Mouse (Mus musculus): Measurements from ENCODE around the gene Rabgap1. TPM values are rescaled to one million over a fixed set of nuclear protein-coding genes. Genes with fewer than 3 reads are reported as not detected.
"Not testable (repeated sequence)": the region's sequence is repeated elsewhere in the genome, so short reads cannot be mapped to it uniquely, and the experiment has no call there.

Gene Rabgap1
- total RNA-seq (2021), result 10 to 100 TPM; 41.5 to 42.3 TPM
- long read RNA-seq, experiment 1, full-length matches to known transcripts, result 11 of 20 reads
- long read RNA-seq, experiment 1, partial matches to known transcripts, result 4 of 20 reads
- long read RNA-seq, experiment 1, other reads (novel, unspliced or antisense), result 5 of 20 reads
- long read RNA-seq, experiment 2, full-length matches to known transcripts, result 8 of 11 reads
- long read RNA-seq, experiment 2, partial matches to known transcripts, result 0 of 11 reads
- long read RNA-seq, experiment 2, other reads (novel, unspliced or antisense), result 3 of 11 reads

DNA sequence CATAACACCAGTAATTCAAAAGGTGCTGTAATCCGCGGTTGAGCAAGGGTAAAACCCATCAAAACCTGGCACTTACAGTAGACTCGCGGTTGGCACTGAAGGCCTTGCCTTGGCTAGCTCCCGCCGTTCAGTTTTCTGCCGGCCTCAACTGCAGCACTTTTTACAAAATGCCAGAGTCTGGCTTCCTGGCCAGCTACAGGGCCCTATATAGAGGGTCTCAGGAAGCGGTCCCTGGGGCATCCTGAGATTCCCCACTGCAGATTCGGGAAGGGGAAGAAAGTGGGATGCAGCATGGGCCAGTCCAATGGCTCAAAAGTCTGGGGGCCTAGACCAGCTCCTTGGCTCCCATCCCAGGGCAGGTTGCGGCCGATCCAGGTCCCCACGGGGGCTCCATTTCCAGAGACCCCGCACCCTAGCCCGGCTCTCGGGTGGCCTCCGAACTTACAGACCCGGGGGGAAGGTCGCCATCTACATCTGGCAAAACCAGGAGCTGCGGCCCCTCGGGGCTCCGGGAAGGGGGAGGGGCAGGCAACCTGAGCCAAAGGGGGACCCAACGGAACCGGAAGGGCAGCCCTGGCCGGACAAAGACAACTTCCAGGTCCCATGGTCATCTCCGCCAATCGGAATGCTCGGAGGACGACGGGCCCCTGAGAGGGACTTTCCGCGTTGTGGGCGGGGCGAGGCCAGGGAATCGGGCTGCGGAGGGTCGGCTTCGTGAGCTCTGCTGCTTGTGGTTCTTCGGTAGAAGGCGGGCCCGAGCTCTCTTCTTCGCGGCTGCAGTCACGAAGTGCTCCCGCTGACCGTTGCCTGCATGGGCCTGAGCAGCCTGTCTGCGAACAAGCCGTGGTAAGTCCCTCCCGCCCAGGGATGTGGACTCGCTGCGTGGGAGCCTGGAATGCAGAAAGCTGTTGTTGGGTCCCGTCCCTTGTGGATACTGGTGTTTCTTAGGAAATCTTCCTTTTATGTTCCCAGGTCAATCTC is at the start of gene Rabgap1, which contains the start of the genes Zbtb26 and Zbtb6:
Gene Rabgap1 (plus strand): TSS at position 669 of the 981 bp plus-strand sequence.
Gene Zbtb26 (minus strand): TSS at position 525 of the 981 bp plus-strand sequence.
Gene Zbtb6 (minus strand): TSS at position 561 of the 981 bp plus-strand sequence.
- DNase-seq, result peak; percentile 98

DNA sequence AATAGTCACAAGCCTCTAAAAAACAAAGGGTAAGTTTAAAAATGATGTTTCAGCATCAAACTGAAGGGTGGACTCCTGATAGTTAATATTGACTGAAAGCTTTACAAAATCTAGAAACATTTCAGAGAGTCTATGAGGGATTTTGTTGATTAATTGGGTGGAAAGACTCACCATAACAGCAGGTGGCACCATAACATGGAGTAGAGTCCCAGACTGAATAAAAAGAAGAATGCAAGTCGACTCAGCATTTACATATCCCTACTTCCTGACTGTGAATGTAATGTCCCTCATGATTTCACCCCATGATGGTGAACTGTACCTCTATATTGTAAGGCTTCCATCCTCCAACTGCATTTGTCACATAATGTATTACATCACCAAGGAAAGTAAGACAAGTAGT is 47.5 kb upstream of the Rabgap1 start:
- DNase-seq, result no peak

DNA sequence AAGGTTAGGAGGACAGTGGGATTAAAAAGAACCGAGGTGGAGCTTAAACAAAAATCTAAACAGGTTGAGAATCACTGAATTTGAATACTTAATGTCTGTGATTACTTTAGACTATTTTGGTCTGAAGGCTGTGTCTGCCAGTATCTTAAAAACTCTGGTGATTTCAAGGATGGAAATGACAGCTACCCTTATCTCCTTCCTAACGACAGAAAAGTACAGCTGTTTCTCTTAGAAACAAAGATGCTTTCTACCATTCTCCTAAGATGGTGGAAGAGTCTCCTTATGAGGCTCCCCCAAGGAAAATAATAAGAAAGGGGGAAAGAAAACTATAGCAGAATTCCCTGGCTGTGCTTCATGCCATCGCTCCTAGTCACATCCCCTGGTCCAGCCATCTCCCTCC is 21.2 kb upstream of the Rabgap1 start:
- DNase-seq, result no peak

DNA sequence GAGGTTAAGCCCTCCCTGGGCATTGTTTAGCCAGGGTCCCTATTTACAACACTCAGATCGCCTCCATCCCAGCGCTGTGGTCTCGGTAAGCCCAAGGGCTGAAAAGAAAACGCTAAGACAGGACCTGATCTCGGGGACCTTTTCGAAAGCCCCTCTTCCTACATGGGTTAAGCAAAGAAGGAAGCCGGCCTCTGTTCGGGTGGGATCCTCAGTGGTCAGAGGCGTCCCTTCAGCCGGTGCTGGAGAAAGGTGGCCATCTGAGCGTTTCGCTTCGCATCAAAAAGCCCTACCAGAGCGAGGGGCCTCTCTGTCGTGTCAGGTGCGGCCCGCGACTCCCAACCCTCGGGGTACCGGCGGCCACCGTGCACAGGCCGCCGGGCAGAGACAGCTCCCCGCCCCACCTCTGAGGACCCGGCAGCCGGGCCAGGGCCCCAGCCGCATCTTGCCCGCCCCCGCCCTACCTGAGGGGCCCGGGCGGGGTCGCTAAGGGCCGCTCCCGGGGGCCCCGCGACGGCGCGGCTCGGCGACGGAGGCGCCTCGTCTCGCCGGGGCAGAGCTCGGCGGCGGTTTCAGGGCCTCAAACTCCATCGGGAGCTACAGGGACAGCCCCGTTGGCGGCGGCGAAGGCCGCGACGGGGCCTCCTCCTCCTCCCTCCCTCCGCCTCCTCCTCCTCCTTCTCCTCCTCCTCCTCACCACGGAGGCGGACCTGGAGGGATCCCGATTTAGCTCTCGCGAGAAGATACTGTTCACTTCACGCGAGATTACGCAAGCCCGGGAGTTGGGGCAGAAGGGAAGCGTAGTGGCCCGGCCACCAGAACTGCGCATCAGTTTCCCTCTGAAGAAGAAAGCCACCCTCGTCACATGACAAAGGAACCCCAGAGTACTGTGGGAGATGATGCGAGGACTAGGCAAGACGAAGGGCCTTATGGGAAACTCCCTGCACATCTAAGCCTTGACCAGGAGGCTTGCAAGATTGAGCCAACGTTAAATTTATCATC is 20.5 kb upstream of the Rabgap1 start, which contains the start of gene Rc3h2:
Gene Rc3h2 (minus strand): TSS at position 598 of the 999 bp plus-strand sequence.
- DNase-seq, result peak; percentile 97 to 98

DNA sequence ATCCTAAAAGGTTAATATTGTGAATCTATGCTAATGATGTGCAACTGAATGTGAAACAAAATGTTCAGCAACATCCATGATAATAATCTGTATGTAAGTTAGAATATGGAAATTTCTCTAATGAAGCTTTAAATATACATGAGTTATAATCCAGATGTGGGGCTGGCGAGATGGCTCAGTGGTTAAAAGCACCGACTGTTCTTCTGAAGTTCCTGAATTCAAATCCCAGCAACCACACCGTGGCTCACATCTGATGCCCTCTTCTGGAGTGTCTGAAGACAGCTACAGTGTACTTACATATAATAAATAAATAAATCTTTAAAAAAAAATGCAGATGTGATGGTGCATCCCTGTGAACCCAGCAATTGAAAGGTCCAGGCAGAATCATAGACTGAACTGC is 19.4 kb upstream of the Rabgap1 start:
- DNase-seq, result peak in 1 of 2 experiments; percentile 7

DNA sequence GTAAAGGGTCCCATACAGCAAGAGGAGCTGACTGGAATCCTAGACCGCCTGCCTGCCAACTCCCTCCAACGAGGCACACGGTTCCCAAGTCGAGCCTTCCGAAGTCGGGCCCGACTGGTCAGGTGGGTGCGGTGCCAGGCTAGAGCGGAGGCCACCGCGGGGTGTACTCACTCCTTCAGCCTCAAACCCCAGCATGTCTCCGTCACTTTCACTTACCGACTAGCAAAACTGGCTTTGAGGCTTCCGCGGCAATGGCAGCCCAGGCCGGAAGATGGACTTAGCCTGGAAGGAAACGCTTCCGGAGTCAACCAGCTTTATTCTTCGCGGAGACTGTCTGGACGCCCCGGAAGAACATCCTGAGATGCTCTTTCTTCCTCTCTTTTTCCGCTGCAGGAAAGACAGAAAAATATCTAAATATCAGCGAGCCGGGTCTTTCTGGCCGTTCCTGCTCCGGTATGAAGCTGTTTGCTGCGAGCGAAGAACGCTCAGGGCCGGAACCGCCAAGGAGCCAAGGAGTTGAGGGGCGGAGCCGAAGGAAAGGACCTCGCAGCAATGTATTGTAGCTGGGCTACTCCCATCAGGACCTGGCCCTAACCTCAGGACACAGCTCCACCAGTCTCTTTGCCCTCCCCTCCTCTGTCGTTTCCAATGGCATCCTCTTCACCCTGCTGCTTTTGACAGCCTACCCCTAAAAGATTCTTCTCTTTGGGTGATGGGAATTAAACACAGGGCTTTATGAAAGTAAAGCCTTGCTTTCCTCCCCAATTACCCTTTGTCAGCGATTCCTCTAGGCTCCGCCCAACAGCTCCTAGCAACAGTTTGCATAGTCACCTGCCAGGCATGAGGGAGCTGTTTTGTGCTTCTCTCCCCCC is 12.2 kb upstream of the Rabgap1 start:
- peak; percentile 88 to 92 for DNase-seq

DNA sequence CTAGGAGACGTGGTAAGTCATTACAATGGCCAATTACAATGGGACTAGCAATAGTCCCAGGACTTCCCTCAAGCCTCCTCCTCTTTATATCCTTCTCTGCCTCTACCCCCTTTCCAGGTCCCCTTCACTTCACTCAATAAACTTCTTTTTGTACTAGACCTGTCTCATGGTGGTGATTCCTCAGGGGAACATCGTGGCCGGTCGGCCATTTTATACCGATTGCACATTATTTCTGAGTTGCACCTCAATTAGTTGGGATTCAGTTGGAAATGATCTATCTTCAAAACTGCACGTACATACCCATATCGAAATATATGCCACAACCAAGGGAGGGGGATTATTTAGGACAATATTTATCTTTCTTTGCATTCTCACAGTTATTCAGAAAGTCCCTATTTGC is 11.5 kb upstream of the Rabgap1 start:
- no peak for DNase-seq

DNA sequence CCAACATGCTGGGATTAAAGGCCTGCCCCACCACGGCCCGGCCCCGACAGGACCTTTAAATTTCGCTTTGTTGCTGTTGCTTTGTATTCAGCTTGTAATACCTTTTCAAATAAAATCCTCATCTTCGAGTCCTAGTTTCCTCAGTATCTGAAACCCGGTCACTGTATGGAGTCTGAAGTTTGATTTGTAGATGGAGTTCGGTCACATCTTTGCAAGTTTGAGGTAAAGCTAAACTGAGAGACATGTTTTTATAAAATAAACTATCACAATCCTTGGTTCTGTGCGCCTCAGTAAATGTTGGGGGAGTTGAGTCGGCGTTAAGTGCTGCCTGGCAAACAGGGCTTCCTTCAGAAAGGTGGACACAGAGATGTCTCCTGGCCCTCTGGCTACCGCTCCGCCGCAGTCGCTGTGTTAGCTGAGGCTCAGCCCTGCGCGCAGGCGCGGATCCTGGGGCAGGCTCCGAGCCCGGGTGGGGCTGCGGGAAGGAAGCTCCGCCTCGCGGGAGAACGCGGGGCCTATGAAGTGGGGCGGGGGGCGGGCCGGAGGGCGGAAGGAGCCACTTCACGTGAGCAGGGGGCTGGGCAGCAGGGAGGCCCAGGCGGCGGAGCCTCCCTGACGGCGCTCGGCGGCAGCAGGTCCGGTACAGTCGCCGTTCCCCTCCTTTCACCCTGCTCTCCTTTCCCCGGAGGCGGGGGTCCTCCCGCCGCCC is 8.7 kb downstream of the Rabgap1 start:
- peak; percentile 92 to 97 for DNase-seq

DNA sequence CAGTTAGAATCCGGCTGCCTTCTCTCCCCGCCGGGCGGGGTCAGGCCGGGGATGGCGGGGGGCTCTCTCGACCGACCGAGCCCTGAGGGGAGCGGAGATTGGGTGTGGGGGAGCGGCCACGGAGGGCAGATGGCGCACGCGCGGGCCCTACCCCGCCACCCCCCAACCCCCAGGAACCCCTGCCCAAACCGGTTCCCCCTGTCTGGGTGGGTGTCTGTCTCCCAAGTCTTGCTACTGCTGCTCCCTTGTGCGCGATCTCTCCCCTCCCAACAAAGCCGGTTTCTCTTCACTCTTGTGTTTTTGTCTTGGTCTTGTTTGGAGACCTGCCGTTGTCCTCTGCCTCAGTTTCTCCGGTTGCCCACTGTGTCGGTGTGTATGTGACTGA is 9.3 kb downstream of the Rabgap1 start:
- DNase-seq, result no peak

DNA sequence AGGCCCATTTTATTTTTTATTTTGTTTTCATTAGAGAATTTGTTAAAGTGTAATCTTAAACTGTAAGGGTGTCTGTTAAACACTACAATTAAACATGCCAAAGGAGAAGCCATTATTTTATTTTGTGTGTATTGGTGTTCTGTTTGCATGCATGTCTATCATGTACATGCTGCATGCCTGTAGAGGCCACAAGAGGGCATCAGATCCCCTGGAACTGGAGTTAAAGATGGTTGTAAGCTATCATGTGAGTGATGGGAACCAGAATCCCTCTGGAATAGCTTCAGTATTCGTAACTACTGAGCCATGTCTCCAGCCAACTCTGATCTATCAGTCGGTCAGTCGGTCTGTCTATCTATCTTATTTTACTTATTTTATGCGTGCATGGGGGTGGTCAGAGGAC is 17.6 kb downstream of the Rabgap1 start:
- DNase-seq, result no peak

DNA sequence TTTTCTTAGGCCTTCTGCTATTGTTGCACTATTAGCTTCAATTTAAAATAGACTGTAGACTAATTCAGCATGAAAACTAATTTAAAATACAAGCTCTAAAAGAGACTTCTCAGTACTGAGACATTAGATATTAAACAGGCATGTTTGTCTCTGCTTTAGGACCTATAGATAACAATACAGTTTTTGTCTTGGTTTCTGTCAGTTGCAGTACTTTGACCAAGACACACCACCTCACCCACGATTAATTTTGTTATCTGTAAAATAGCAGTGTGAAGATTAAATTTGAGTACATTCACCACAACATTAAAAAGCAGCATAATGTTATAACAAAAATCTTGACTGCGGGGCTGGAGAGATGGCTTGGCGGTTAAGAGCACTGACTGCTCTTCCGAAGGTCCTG is 23.2 kb downstream of the Rabgap1 start:
- no peak for DNase-seq

DNA sequence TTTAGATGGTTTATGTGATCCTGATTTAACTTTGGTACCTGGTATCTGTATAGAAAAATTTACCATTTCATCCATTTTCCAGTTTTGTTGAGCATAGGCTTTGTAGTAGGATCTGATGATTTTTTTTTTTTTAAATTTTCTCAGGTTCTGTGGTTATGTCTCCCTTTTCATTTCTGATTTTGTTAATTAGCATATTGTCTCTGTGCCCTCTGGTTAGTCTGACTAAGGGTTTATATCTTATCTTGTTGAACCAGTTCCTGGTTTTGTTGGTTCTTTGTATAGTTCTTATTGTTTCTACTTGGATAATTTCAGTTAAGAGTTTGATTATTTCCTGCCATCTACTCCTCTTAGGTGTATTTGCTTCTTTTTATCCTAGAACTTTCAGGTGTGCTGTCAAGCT is 36.5 kb downstream of the Rabgap1 start:
- no peak for DNase-seq

DNA sequence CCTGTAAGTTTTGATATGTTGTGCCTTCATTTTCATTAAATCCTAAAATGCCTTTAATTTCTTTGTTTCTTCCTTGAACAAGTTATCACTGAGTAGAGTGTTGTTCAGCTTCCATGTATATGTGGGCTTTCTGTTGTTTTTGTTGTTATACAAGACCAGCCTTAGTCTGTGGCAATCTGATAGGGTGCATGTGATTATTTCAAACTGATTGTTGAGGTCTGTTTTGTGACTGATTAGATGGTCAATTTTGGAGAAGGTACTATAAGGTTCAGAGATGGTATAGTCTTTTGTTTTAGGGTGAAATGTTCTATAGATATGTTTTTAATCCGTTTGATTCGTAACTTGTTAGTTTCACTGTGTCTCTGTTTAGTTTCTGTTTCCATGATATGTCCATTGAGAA is 37.0 kb downstream of the Rabgap1 start:
- no peak for DNase-seq

DNA sequence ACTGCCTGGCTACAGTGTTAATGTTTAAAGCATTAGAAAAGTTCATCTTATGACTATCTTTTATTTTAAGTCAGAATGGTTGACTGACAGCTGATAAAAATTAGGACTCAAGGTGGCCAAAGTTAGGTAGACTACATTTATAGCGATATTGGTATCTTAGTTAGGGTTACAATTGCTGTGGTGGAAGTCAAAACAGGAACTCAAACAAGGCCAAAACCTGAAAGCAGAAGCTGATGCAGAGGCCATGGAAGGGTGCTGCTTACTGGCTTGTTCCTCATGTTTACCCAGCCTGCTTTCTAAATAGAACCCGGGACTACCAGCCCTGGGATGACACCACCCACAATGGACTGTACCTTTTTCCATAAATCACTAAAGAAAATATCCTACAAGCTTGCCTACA is 41.1 kb downstream of the Rabgap1 start:
- no peak for DNase-seq

DNA sequence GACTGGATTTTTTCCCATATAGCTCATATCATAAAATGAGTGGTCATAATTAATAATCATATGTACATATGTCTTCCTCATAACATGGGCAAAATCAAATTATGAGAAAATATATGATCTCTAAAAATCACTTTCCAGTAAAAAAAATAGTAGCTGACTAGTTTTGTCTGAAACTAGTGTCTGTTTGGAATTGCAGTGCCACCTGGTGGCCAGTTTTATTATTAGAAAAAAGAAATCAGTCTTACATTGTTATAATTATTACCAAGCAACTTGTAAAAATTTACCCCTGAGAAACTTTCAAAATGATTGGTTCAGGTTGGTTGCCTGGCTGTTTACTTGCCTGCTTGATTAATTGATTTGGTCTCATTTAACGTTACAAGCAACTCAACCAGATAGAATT is 42.3 kb downstream of the Rabgap1 start:
- peak; percentile 22 to 78 for DNase-seq

DNA sequence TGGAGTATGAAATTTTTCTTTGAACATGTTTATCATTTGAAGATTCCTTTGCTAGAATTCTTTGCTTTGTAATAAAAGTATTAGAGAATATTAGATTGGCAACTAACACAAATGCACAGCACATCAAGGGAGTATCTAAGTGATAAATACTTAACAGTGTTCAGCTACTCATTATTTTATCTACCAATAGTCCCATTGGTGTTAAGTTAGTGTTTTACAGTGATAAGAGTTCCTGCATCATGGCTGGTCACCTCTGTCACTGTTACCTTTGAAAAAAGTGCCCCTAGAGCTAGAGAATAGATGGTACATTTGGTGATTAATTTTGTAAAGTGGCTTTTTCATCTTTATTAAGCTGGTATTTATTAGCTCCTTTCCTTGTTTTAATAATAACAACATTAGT is 43.3 kb downstream of the Rabgap1 start:
- no peak for DNase-seq

DNA sequence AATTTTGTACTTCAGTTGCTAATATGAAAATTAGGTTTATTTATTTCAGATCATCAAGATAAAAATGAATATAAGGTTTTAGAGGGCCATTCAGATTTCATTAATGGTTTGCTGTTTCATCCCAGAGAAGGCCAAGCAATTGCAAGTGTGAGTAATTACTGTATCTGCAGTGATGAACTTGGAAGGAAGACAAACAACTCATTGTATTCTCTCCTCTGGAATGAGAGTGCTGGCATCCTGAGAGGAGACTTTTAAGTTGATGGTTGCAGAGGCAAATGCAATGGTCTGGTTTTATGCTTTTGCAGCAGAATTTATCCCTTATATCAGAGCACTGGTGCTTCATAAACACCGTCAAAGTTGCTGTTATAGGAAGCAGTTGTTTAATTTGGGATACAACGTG is 45.9 kb downstream of the Rabgap1 start:
- DNase-seq, result no peak

DNA sequence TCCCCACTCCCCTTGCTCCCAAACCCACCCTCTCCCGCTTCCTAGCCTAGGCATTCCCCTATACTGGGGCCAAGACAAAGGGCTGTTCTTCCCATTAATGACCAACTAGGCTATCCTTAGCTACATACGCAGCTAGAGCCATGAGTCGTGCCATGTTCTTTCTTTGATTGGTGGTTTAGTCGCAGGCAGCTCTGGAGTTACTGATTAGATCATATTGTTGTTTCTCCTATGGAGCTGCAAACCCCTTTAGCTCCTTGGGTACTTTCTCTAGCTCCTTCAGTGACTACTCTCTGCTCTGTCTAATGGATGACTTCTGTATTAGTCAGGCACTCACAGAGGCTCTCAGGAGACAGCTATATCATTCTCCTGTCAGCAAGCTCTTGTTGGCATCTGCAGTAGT is 54.2 kb downstream of the Rabgap1 start:
- no peak for DNase-seq

DNA sequence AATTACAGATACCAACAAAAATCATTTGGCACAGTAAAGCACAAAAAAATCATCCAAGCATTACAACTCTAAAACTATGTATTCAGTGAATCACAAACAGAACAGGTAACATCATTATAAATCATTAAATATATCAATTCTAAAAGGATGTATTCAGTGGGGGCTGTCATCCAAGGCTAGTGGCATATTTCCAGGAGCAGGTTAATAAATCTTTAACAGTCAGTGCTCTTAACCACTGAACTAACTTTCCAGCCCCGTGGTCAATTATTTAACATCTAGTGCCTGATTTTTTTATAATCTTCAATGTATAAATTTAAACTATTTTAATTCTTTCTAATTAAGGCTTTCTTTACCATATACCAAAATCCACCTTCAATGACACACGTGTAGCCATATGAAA is 62.8 kb downstream of the Rabgap1 start:
- not testable (repeated sequence) for DNase-seq

Data from heart, adult 18-20 months (tissue).